Mouse (Mus musculus) cerebellum, postnatal 4 days (tissue): ENCODE data around the gene Ephb4.

Experiments
- DNase-seq, 2 experiments: peaks; one replicate each; pipeline ENCODE4 v3.0.0; 2022; ENCODE audit warnings: low spot score in 2 of 2, mixed read lengths in 1 of 2

Gene Ephb4

GRCm38 (mm10) chr5:137335066-137335465 is 14.8 kb upstream of the Ephb4 start:
- DNase-seq = no peak

GRCm38 (mm10) chr5:137337190-137337589 is 12.7 kb upstream of the Ephb4 start:
- no peak for DNase-seq

GRCm38 (mm10) chr5:137338256-137338655 is 11.7 kb upstream of the Ephb4 start:
- peak; percentile 70 to 87 for DNase-seq

- peak in 1 of 2 experiments; percentile 44 for DNase-seq
These were observed 11.1 kb upstream of the Ephb4 start for GRCm38 (mm10) chr5:137338663-137339289.

GRCm38 (mm10) chr5:137339290-137339979 is 10.5 kb upstream of the Ephb4 start:
- peak in 1 of 2 experiments; percentile 32 for DNase-seq

- no peak for DNase-seq
These were observed 9.7 kb upstream of the Ephb4 start for GRCm38 (mm10) chr5:137340222-137340621.

- no peak for DNase-seq
These were observed 7.4 kb upstream of the Ephb4 start for GRCm38 (mm10) chr5:137342407-137343012.

- DNase-seq = no peak
These were observed 6.5 kb upstream of the Ephb4 start for GRCm38 (mm10) chr5:137343412-137343811.

GRCm38 (mm10) chr5:137343869-137344268 is 6.0 kb upstream of the Ephb4 start:
- DNase-seq = no peak

GRCm38 (mm10) chr5:137345821-137346220 is 4.1 kb upstream of the Ephb4 start:
- no peak for DNase-seq

- DNase-seq = no peak
These were observed 3.5 kb upstream of the Ephb4 start for GRCm38 (mm10) chr5:137346388-137346787.

- DNase-seq = no peak
These were observed 2.9 kb upstream of the Ephb4 start for GRCm38 (mm10) chr5:137346983-137347382.

GRCm38 (mm10) chr5:137347856-137348255 is 2.1 kb upstream of the Ephb4 start:
- DNase-seq = no peak

- no peak for DNase-seq
These were observed 1.2 kb upstream of the Ephb4 start for GRCm38 (mm10) chr5:137348482-137349383.

GRCm38 (mm10) chr5:137350205-137351057 is 522 bp downstream of the Ephb4 start:
- no peak for DNase-seq

- no peak for DNase-seq
These were observed 1.1 kb downstream of the Ephb4 start for GRCm38 (mm10) chr5:137351058-137351380.

GRCm38 (mm10) chr5:137351394-137351793 is 1.5 kb downstream of the Ephb4 start:
- no peak for DNase-seq

GRCm38 (mm10) chr5:137352011-137352975 is 2.4 kb downstream of the Ephb4 start:
- no peak for DNase-seq

GRCm38 (mm10) chr5:137354091-137354490 is 4.2 kb downstream of the Ephb4 start:
- DNase-seq = no peak

GRCm38 (mm10) chr5:137358382-137358781 is 8.5 kb downstream of the Ephb4 start:
- no peak for DNase-seq
